Mouse (Mus musculus) inflammation-experienced regulatory T-cells, adult 6 months (primary cell): ENCODE data around the gene Olfr194. TPM values are rescaled to one million over a fixed set of nuclear protein-coding genes. Genes with fewer than 3 reads are reported as not detected.
"Not testable (repeated sequence)": the region's sequence is repeated elsewhere in the genome, so short reads cannot be mapped to it uniquely, and the experiment has no call there.

Source experiments
- ATAC-seq: one replicate; pipeline ENCODE4 v1.8.0; 2017
- polyA plus RNA-seq, 3 experiments: library from polyadenylated mRNA; unstranded; fragments of 100-300 nt; shearing (Covaris generic); gene quantifications; one replicate each; pipeline ENCODE4 v1.2.1; 2017

Olfr194 gene
- not detected for polyA plus RNA-seq

- ATAC-seq = no peak
These were observed at the start of gene Olfr194 for GRCm38 (mm10) chr16:59120969-59121368. Gene Olfr194 (minus strand): TSS chr16:59121069.

GRCm38 (mm10) chr16:59170354-59170753, 49.5 kb upstream of the Olfr194 start, which contains the start of gene Olfr196:
Gene Olfr196 (minus strand): TSS chr16:59170454.
- ATAC-seq = no peak

GRCm38 (mm10) chr16:59151996-59152395, 31.1 kb upstream of the Olfr194 start:
- no peak for ATAC-seq

- no peak for ATAC-seq
These were observed 25.9 kb upstream of the Olfr194 start, which contains the start of gene Olfr195 for GRCm38 (mm10) chr16:59146746-59147145. Gene Olfr195 (plus strand): TSS chr16:59147046.

- no peak for ATAC-seq
These were observed 20.2 kb upstream of the Olfr194 start for GRCm38 (mm10) chr16:59141105-59141504.

GRCm38 (mm10) chr16:59130740-59131139, 9.9 kb upstream of the Olfr194 start:
- no peak for ATAC-seq

GRCm38 (mm10) chr16:59111781-59112180, 9.1 kb downstream of the Olfr194 start, which contains the start of gene Olfr193:
Gene Olfr193 (minus strand): TSS chr16:59111881.
- ATAC-seq = no peak

- ATAC-seq = not testable (repeated sequence)
These were observed 12.3 kb downstream of the Olfr194 start for GRCm38 (mm10) chr16:59108522-59108921.

- ATAC-seq = no peak
These were observed 15.6 kb downstream of the Olfr194 start for GRCm38 (mm10) chr16:59105312-59105711.

GRCm38 (mm10) chr16:59089722-59090121, 31.1 kb downstream of the Olfr194 start, which contains the start of gene Olfr191:
Gene Olfr191 (minus strand): TSS chr16:59089822.
- not testable (repeated sequence) for ATAC-seq

- not testable (repeated sequence) for ATAC-seq
These were observed 39.8 kb downstream of the Olfr194 start for GRCm38 (mm10) chr16:59081113-59081512.

GRCm38 (mm10) chr16:59077905-59078304, 43.0 kb downstream of the Olfr194 start, which contains the start of gene Olfr190:
Gene Olfr190 (minus strand): TSS chr16:59078005.
- ATAC-seq = no peak

GRCm38 (mm10) chr16:59073520-59073919, 47.3 kb downstream of the Olfr194 start:
- ATAC-seq = no peak

GRCm38 (mm10) chr16:59071755-59072154, 49.1 kb downstream of the Olfr194 start:
- no peak for ATAC-seq

Other genes starting within 250 kb of the Olfr194 start
- not detected for gene Olfr177, start 246.3 kb downstream of the Olfr194 start, polyA plus RNA-seq
- gene Olfr178, start 229.0 kb downstream of the Olfr194 start, polyA plus RNA-seq = not detected
- gene Olfr181, start 192.3 kb downstream of the Olfr194 start, polyA plus RNA-seq = not detected
- not detected for gene Olfr180, start 191.7 kb downstream of the Olfr194 start, polyA plus RNA-seq
- gene Olfr183, start 125.7 kb downstream of the Olfr194 start, polyA plus RNA-seq = under 1 TPM in 2 of 3 experiments, not detected in 1; 0.48 to 0.50 TPM
- gene Olfr186, start 90.8 kb downstream of the Olfr194 start, polyA plus RNA-seq = not detected
- not detected for gene Olfr187, start 81.3 kb downstream of the Olfr194 start, polyA plus RNA-seq
- not detected for gene Olfr190, start 43.1 kb downstream of the Olfr194 start, polyA plus RNA-seq
- not detected for gene Olfr191, start 31.2 kb downstream of the Olfr194 start, polyA plus RNA-seq
- under 1 TPM in 1 of 3 experiments, not detected in 2; 0.13 TPM for gene Olfr193, start 9.2 kb downstream of the Olfr194 start, polyA plus RNA-seq
- gene Olfr195, start 26.0 kb upstream of the Olfr194 start, polyA plus RNA-seq = not detected
- gene Olfr196, start 49.4 kb upstream of the Olfr194 start, polyA plus RNA-seq = under 1 TPM in 1 of 3 experiments, not detected in 2; 0.20 TPM
- gene Olfr198, start 82.5 kb upstream of the Olfr194 start, polyA plus RNA-seq = under 1 TPM in 1 of 3 experiments, not detected in 2; 0.34 TPM
- not detected for gene Olfr199, start 98.7 kb upstream of the Olfr194 start, polyA plus RNA-seq
- not detected for gene Olfr201, start 151.6 kb upstream of the Olfr194 start, polyA plus RNA-seq
- gene Olfr202, start 165.7 kb upstream of the Olfr194 start, polyA plus RNA-seq = not detected
- gene Olfr203, start 177.8 kb upstream of the Olfr194 start, polyA plus RNA-seq = not detected
- gene Olfr204, start 197.2 kb upstream of the Olfr194 start, polyA plus RNA-seq = not detected
- gene Olfr205, start 210.1 kb upstream of the Olfr194 start, polyA plus RNA-seq = not detected
- gene Olfr206, start 228.2 kb upstream of the Olfr194 start, polyA plus RNA-seq = not detected
- gene Olfr209, start 242.9 kb upstream of the Olfr194 start, polyA plus RNA-seq = not detected